Mouse (Mus musculus) megakaryocyte progenitor cell, adult 5-6 weeks (primary cell): Measurements from ENCODE around the gene Laptm5. TPM values are rescaled to one million over a fixed set of nuclear protein-coding genes. Genes with fewer than 3 reads are reported as not detected.

Experiments used
- ATAC-seq: replicated peaks from 2 replicates; pipeline ENCODE4 v1.8.0; 2016; ENCODE audit warnings: mild to moderate bottlenecking, moderate TSS enrichment, inconsistent platforms; ENCODE audit not compliant: poor library complexity
- total RNA-seq, 2 experiments: library from RNA; stranded (forward) in 1 of 2; stranded (reverse) in 1 of 2; fragments of 157-497, 149-512 nt in 1 of 2; fragments of 200-1000 nt in 1 of 2; gene quantifications; 2 replicates each; pipeline versions ENCODE4 v1.2.3 to v1.2.4; 2015 to 2017

The Laptm5 gene
- total RNA-seq, 2 experiments from 2014 or later: 133 to 431 TPM

DNA sequence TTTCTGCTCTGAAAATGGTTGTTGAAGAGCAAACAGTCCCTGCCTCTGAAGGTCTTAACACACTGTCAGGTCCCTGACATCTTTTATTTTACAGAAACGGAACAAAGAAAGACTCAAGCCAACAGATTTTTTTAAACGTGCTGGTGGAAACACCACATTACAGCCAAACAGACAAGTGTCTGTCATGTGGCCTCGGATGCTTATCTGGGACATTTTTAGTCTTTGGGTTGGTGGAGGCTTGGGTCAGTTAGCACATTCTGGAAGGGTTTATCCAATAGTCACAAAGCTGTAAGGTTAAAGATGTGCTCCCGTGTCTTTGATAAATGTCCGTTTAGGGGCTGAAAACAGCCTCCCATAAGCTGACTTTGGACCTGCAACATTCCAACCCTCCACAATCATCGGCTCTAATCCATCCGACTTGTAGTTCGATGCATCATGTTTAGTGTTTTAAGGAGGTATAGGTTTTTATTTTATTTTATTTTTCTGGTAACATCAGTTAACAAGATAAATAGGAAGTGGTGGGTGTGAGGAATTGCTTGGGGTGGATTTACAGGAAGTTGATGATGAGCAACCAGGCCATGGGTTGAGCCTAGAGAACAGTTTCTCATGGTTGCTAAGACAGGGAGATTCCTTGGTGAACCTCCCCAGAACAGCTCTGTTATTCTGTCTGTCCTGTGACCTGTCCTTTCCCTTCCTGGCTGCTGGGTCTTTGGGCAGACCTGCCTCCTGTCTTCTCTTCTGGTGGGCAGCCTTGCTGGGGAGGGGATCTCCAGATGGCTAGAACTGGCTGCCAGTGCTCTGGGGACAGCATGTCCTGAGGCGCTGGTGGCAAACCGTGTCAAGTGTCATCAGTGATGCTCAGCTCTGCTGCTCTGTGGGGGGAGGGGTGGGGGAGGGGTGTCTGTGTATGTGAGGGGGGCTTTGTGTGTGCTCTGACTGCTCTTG lies 6.2 kb downstream of the Laptm5 start:
- ATAC-seq: no peak

DNA sequence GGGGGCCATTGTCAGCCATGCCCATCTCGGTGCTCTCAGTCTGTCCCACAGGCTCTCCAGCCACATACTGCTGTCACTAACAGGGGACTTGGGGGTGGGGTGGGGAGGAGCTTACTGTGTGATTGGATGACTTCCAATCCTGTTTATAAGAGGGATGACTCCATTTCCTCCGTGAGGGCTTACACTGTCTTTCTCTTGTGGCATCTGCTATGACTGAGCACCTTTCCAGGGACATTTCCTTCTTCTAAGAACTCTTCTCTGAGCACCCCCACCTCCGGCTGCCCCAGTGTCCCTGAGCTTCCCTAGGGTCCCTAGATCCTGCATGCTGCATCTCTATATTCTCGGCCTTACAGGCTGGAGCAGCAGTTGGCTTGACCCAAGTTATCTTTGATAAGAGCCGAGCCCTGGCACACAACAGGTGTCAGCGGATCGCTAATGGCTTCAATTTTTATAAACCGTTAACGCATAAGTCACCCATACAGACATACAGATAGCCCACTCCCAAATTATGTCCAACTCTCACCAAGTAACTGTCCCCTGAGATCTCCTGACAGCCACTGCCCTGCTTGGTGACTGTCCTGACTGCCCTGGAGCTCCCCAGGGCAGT lies 6.9 kb downstream of the Laptm5 start:
- peak; percentile 46 for ATAC-seq

DNA sequence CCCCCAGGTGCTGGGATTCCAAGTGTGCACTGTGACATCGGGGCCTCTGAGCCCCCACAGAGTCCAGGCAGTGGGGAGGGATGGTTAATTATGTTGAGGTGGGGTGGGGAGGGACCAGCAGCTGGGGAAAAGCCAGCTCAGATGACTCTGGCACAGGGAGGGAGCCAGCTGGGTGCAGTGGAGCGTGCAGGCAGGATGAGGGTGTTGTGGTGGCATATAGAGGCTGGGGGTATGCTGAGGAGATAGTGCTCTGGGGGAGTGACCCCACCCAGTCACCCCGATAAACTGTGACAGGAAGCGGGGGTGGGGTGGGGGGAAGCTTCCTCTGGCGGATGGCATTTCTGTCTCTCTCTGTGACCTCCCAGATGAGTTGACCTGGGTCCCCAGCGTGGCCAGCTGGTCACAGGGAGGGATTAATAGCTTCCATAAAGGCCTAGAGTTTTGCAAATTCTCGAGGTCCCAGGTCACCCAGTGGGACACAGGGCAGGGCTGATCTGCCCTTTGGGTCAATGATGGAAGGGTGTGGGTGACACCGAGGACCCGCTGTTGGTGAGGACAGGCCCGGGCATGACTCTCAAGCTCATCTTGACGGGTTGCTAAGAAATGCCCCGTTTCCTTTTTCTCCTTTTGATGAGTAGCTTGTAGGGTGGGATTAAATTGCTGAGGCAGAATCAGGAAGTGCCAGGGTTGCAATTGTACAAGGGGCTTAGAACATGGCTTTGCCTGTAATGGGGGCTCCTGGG lies 8.2 kb downstream of the Laptm5 start:
- ATAC-seq: peak; percentile 41

DNA sequence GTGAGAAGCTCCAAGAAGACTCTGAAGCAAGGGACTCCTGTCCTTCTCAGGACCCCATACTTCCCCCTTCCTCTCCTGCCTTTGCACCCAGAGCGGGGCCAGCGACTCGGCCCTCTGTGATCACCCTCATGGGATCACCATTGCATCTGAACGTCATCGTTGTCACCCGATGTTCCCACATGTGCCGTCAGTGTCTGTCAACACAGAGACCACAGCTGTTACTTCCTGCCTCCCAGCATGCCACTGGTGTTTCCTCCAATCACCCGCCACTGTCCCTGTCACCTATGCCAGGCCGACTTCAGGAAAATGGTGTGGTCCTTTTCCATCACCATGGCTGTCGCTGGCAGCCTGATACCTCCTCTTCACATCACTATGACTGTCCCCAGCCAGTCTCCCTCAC lies 9.1 kb downstream of the Laptm5 start:
- ATAC-seq: peak; percentile 27

DNA sequence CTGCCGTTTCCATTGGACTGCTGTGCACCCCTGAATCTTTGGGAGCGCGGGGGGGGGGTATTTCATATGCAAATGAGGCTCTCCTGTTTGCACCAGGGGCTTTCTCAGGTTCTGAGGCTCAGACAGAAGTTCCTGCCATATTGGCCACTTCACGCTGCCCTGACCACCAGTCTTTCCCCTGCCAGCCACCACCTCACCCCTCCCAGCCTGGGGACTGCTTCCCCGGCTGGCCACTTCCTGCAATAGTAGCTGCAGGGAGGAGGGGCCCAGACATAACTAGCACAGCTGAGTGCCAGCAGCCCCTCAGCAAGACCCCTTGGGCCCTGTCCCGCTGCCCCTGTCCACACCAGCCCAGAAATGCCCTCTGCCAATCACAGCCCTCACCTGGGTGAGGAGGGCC lies 13.3 kb downstream of the Laptm5 start:
- ATAC-seq: no peak

DNA sequence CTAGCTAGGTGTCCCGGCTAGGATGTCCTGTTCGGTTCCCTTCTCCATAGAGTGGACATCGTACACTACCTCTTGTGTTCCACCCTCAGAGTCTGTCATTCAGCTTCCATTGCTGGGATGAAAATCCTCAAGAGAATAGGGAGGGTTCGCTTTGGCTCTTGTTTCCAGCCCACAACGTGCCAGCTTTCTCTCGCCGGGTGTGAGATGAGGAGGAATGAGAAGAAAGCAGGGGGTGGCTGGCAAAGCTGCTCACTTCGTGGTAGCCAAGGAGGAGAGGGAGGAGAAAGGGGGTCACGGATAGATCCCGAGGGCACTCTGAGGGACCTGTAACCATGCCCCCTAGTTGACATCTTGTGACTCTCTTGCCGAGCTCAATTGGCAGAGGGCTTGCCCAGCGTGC lies 14.9 kb downstream of the Laptm5 start:
- ATAC-seq: no peak

DNA sequence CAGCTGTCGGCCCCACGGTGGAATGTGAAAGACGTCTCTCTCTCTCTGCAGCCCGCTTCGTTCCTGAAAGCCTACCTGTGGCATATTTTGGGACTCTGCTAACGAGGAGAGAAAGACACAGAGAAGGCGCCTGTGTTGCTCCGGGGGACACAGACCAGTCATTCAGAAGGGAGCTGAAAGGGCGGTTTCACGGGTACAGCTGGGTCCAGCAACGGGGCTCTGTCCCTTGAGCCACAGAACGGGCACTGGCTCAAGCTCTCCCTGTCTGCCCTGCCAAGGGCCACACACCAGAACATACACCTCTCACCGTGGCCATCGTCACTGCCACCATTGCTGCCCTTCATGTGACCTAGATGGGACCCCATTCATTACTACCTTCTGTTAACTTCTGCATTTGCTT lies 29.7 kb downstream of the Laptm5 start:
- no peak for ATAC-seq

DNA sequence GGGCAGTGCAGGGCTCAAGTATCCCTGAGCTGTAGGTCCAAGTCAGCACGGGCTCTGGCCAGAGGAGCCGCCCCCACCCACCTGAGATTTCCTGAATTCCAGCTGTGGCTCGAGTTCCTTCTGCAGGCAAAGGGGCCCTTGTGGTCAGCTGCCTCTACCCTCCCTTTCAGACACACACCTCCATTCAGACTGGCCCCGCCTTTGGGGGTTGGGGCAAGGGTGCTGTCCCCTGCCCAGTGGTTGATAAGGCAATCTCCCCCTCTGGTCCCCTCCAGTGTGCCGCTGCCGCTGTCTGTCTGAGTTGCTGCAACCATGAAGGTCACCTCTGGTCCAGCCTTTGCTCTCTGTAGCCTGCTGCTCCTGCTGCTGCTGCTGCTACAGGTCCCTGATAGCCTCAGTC lies 31.2 kb downstream of the Laptm5 start, which contains the start of gene Matn1:
TSS of gene Matn1 (plus strand) at position 274 of the 400 bp plus-strand sequence.
- ATAC-seq: no peak

DNA sequence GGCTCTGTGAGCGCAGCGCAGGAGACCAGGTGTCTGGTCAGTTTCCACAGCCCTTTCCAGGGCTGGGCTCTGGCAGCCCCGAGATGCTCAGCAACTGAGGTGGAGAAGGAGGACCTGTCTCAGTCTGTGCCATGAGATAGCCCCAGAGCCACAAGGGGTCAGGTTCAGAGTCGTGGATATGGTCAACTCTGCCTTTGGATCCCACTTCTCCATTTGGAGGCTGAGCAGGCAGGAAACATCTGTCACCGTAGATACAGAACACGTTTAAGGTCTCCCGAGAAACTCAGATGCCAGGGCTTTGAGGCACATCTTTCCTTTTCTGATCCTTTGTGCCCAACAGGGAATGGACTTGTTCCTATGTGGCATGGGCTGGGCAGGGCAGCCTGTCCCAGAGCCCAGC lies 31.9 kb downstream of the Laptm5 start:
- peak; percentile 62 for ATAC-seq

DNA sequence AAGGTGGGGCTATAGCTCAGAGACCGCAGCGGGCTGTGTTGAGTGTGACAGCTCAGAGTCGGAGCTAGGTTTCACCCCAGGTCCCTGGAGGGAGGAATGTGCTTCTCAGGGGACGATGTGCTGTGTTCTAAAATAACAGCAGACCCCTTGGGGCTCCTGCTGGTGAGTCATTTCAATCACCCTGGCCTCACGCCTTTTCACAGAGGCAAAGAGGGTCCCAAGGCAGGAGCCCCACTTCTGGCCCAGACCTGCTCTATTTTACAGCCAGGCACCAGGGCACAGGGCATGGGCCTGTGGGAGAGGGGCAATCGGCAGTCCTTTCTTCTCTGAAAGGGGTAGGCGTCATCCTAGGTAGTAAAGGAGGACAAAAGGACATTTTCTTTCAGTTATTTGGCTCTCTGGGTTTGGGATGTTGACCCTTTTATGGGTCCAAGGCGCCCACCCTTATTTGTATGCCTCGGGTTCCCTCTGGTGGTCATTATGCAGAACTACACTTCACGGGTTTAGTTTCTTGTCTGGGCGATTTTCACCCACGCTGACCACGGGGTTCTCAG lies 34.2 kb downstream of the Laptm5 start:
- ATAC-seq: peak; percentile 65

DNA sequence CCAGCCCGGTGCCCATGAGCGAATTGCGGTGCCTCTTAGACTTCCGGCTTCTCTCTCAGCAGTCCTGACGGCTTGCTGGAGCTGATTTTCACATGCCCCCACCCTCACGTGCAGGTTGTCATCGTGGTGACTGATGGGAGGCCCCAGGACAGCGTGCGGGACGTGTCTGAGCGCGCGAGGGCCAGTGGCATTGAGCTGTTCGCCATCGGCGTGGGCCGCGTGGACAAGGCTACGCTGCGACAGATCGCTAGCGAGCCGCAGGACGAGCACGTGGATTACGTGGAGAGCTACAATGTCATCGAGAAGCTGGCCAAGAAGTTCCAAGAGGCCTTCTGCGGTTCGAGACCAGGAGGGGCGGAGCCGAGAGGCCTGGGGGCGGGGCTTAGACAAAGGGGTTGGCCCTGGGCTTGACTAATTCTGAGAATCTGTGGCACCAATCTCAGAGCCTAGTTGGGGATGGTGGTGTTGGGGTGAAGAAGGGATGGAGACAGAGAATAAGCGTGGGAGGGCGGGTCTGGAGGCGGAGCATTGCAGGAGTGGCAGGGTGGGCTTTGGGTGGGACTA lies 37.0 kb downstream of the Laptm5 start:
- ATAC-seq: no peak

DNA sequence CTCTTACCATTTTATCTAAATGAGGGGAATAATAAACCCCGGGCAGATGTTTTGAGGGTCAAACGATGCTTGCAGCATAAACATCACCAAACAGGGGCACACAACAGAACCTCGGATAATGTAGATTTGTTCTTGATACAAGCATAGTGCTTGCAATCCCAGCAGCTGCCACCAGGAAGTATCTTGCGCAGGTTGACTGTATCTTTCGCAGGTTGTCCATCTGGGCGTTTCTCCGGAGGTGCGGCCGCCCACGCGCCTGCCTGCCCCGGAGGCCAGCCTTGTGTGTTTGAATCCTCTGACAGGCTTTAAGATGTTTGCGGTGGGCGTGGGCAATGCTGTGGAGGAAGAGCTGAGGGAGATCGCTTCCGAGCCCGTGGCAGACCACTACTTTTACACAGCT lies 39.6 kb downstream of the Laptm5 start:
- peak; percentile 80 for ATAC-seq

DNA sequence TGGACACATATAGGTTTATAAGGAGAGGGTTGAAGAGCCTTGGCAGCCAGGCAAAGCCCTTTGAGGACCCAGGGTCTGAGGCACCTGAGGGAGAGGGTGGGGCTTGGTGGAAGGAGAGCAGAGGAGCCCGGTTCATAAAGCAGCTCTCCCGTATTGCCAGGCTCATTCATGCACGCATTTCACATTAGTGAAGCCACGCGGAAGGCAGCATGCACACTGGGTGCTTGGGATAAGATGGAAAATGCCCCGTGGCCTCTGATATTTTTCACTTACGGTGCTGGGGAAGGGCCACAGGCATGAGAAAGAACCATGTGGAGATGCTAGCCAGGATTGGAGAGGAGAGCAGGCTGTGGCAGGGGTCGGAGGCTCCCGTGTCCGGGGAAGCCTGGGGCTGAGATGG lies 44.2 kb downstream of the Laptm5 start:
- ATAC-seq: no peak

DNA sequence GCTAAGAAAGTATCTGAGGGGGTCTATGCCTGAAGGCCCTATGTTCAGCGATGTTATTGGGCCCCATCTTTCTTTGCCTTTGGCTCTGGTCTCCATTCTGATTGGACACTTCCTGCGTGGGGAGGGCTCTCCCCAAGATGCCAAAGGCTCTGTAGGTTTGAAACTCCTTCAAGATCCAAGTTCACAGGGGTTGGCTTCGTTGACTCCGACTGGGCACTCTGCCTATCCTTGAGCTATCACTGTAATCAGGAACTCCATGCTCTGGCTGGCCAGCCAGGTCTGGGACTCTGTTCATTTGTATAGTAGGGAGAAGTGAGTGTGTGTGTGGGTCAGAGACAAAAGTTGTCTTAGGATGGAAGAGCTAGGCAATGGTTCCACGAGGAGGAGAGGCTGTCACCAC lies 45.9 kb downstream of the Laptm5 start:
- ATAC-seq: no peak

DNA sequence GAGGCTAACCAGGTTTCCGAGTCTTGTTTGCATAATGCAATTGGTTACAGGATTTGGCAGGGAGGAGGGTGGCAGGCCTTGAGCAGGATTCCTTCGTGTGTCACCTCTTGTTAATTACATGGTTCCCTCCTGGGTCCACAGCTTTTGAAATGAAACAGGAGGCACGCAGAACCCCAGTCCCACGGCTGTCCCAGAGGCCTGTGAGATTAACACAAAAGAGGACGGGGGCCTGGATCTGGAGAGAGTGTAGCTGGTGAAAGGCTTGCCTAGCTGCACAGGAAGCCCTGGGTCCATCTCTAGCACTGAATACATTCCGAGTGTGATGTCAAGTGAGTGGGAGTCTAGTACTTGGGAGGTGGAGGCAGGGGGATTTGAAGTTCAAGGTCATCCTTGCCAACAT lies 46.8 kb downstream of the Laptm5 start:
- ATAC-seq: no peak

DNA sequence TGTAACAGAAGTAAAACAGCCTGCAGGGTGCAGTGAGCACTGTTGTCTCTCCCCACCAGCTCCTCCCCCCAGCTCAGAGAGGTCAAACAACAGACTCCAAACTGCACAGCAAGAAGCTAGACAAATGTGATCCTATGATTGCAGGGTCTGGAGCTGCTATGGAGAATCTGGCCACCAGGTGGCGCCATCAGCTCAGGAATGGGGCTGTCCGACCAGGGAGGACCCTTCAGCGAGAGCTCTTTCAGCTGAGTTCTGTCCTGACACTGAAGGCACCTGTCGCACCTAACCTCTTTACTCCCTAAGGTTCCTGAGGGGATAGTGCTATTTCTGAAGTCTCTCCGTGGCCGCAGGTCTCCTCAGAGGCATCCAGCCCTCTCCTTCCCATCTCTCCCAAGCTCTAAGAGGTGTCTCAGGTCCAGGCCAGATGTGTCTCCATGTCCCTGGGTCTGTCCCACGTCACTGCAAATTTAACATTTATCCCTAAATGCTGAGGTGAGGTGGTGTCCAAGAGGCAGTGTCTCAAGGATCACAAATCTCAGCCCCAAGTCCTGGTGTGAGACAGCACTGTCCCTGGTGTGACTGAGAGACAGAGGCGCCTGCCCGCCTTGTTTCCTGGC lies 47.3 kb downstream of the Laptm5 start:
- peak; percentile 91 for ATAC-seq

DNA sequence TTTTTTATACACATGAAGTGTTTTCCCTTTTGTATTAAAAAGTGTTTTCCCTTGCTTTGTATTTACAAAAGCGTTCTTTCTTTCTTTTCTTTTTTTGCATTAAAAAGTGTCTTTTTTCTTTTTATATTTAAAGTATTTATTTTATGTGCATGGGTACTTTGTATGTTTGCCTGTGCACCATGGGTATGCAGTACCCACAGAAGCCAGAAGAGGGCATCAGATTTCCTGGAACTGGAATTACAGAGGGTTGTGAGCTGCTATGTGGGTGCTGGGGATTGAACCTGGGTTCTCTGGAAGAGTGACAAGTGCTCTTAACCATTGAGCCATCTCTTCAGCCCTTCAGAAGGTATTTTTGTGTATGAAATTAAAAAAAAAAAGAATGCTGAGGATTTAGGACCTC lies 58.4 kb downstream of the Laptm5 start:
- ATAC-seq: no peak

DNA sequence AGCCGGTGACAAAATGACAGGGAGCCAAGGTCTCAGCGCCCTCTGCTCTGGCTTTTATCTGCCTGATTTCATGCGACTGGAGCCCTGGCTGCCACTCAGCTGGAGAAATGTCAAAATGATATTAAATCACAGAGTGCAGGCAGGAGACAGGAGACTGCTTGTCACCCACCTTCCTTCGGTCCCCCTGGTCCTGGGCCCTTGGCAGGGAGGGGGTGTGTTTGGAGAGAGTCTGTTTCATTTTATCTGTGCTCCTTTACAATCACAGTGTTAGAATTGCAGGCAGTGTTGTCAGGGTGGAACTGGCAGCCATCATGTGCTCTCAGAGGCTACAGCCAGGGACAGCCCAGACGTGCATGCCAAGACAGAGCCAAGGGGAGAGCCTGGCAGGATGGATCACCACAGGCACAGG lies 59.5 kb downstream of the Laptm5 start:
- no peak for ATAC-seq

DNA sequence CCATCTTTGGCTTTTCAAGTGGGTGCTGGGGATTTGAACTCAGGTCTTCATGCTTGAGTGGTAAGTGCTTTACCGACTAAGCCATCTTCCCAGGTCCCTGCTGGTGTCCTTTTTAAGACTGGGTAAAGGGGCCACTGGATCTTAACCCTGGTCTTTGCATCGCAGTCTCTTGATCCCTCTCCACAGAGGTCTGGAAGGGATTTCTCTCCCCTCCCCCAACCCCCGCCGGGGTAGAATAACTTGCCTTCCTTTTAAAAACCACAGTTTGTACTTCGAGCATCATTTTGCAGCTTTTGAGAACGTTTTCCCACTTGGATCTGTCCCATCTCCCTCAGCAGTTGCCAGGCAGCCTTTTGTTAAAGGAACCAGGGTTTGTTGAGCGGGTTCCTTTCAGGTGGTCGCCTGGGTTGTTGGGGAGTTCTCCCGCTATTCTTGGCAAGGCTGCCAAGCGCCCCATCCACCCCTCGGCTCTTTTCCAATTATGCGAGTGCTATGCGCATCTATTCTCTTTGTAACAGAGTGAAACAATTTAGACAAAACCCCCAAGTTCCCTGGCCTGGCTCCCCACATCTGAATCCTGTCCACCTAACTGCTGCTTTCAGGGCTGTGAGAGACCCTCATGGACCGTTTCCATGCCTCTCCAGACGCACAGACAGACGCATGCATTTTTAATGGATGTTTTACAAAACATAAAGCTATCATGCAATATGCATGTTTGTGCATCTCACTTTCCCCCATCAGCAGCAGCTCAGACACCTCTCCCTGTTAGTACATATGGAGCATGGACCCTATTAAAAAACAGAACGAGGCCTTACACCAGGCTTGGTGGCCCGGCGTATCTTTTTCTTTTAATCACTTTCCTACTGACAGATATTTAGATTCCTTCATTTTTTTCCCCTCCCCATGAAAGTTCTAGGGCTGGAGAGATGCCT lies 60.7 kb downstream of the Laptm5 start:
- ATAC-seq: no peak
